Mouse (Mus musculus): ENCODE measurements around the gene Apc2. TPM values are rescaled to one million over a fixed set of nuclear protein-coding genes. Genes with fewer than 3 reads are reported as not detected.
A peak's percentile ranks its signal among the peaks of the same experiment; 100 is the strongest.

Gene Apc2
- polyA plus RNA-seq, 1 experiment from 2014 or later, result 1.3 TPM

DNA sequence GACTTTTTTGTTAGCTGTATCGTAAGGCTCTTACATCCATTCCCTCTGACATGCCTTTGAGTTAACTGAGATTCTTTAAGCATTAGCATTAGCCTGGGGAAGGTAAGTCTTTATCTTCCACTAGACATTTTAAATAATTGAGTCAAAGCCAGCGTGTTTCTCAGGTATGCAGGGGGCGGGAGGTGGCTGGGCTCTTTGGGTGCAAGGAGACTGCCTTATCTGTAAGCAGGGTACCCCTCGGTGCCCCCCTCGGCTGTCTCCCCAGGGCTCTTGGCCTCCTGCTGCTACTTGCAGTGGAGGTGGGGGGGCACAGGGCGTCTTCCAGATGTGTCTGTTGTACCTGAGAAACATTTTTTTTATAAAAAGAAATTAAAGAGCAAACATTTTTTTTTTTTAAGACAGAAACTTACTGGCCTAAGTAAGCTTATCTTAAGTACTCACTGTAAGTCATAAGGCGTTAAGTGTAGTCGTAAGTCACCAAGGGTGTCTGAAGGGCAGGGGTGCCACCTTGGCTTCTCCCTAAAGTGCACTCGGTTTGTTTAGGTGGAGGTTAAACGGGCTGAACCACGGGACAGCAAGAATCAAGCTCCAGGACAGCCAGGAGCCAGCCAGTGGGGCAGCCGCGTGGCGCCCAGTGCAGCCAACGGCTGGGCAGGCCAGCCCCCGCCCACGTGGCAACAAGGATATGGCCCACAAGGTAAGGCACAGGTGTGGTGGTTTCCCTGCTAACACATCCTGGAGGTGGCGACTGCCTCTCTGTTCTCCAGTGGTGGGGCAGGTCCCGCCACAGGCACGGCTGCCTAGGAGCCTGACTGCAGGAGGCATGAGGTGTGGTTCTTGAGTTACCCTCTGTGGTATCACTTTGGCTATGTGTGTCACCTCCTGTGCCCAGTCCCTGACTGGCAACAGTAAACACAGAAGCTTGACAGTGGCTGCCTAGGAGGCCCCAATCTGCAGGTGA, 13.0 kb upstream of the Apc2 start:
- Histone ChIP-seq H3K4me1 (peaks cover 15% of the 10 kb centered on the region), H3K36me3 (peaks cover 83% of the 10 kb centered on the region), H3K4me3 (no peak overlapping the region), H3K27me3 (no peaks in the 10 kb centered on the region), H3K4me2 (no peak overlapping the region), H3K27ac (peak overlapping the region; percentile 89), H3K9me3 (no peaks in the 10 kb centered on the region), H3K9ac (no peak overlapping the region)
- 63% methylated on average over 20 of the region's 20 CpGs for WGBS
- 0 out of 2 replicates have a peak, but pooled peaks have one; percentile 8 for ATAC-seq (ENCODE audit: borderline replicate concordance, extremely low read depth, low FRiP score, low TSS enrichment)

DNA sequence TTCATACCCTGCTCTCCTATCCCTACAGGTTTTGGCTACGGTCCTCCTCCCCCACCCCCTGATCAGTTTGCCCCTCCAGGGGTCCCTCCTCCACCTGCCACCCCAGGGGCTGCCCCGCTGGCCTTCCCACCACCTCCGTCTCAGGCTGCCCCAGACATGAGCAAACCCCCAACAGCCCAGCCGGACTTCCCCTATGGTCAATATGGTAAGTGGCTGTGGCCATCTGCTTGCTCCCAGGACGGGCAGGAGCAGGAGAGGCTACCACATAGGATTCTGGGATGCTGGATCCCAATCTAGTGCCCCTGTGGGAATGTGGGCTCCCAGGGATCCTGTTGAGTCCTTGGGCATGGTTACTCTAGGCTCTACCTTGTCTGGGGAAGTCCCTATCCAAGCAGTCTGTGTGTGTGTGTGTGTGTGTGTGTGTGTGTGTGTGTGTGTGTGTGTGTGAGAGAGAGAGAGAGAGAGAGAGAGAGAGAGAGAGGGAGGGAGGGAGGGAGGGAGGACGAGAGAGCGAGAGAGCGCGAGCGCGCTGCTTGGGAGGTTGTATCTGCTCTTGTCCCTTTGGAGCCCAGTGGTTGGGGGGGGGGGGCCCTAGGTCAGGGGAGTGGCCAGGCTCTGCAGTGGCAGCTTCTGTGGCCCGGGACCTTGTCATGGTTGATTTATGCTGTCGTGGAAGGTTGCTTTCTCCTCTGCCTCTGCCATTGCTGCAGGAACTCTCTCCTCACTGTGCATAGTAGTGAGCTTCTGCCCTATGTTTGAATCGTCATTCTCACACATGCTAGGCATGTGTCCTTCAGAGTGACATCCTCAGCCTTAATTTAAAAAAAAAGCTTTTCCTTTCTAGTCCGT, 10.3 kb upstream of the Apc2 start:
- Histone ChIP-seq H3K36me3 (peaks cover 68% of the 10 kb centered on the region), H3K27me3 (no peaks in the 10 kb centered on the region), H3K4me2 (no peak overlapping the region), H3K4me3 (no peak overlapping the region), H3K9ac (no peak overlapping the region), H3K4me1 (peaks cover 15% of the 10 kb centered on the region), H3K9me3 (no peaks in the 10 kb centered on the region), H3K27ac (no peak overlapping the region)
- no peak for ATAC-seq (ENCODE audit: borderline replicate concordance, extremely low read depth, low FRiP score, low TSS enrichment)
- 79% methylated on average over 13 of the region's 15 CpGs for WGBS

DNA sequence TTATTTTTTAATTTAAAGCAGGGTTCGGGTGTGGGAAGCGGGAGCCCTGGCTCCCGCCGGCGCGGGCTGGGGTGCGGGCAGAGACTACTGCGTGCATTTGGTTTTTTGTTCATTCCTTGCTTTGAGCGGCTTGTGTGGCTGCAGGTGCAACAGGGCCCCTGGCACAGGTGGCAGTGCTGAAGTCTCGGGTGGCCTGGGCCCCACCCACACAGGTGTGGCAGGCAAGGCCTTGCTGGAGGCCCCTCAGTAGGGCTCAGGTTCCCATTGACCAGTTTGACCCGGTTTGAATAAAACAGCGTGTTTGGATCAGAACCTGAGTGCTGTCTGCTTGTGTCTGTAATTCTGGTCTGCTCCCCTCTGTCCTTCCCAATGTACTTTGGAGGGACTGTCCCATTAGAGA, 7.7 kb upstream of the Apc2 start:
- no peaks in the 10 kb centered on the region for H3K4me1 ChIP-seq
- H3K4me2 ChIP-seq, result no peak overlapping the region
- no peak overlapping the region for H3K4me3 ChIP-seq
- 91% methylated on average over 12 of the region's 12 CpGs for WGBS
- peaks cover 51% of the 10 kb centered on the region for H3K36me3 ChIP-seq
- H3K9ac ChIP-seq, result no peak overlapping the region
- no peak overlapping the region for H3K27ac ChIP-seq
- H3K9me3 ChIP-seq, result no peaks in the 10 kb centered on the region
- no peaks in the 10 kb centered on the region for H3K27me3 ChIP-seq
- ATAC-seq (ENCODE audit: borderline replicate concordance, extremely low read depth, low FRiP score, low TSS enrichment), result no peak

DNA sequence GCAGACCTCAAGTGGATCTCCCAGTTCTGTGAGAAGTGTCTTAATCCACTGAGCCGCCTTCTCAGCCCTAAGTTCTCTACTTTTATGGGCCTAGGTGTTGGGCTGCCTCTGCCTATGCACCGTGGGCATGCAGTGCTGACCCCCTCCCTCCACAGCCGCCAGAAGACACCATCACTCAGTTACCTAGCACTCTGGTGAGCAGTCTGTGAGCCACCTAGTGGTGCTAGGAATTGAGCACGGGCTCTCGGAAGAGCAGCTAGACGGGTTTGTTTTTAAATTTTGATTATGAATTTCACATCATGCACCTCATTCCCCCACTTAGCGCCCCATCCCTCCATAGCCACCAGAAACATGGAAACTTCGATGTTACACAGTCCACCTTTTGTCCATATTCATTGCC, 7.1 kb upstream of the Apc2 start:
- WGBS, result 62% methylated on average over 8 of the region's 8 CpGs
- no peaks in the 10 kb centered on the region for H3K9me3 ChIP-seq
- H3K4me3 ChIP-seq, result no peak overlapping the region
- no peak overlapping the region for H3K9ac ChIP-seq
- peaks cover 5% of the 10 kb centered on the region for H3K4me1 ChIP-seq
- no peak overlapping the region for H3K27ac ChIP-seq
- H3K4me2 ChIP-seq, result no peak overlapping the region
- H3K36me3 ChIP-seq, result peaks cover 48% of the 10 kb centered on the region
- H3K27me3 ChIP-seq, result no peaks in the 10 kb centered on the region
- ATAC-seq (ENCODE audit: borderline replicate concordance, extremely low read depth, low FRiP score, low TSS enrichment), result no peak

DNA sequence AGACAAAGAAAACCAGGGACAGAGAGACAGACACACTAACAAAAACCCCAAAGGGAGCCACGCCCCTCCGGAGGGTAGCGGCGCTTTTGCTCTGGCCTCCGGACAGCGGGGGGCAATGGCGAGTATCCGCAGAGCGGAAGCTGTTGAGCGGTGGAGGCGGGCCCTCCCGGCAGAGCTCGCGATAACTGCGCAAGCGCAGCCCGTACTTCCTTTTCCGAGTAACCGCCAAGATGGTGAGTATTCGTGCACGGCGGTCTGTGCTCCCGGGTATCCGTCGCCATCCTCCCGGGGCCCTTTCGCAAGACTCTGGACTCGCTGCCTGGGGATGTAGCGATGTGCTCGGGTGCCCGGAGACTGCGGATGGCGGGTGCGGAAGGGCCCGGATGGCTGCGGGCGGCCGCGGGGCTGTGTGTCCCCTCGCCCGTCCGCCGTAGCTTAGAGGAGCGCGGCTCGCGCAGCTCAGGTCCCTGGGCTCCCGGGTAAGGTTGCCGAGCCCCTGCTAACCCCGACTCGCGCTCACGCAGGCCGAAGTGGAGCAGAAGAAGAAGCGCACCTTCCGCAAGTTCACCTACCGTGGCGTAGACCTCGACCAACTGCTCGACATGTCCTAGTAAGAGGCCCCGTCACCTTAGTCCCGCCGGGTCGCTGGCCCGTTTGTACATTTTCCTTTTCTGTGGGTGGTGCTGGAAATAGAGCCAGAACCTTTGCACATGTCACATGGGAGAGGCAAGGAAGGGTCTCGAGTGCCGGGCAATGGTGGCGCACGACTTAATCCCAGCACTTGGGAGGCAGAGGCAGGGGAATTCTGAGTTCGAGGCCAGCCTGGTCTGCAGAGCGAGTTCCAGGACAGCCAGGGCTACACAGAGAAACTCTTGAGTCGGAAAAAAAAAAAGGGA, 3.3 kb upstream of the Apc2 start, which contains the start of gene Rps15:
TSS of gene Rps15 (plus strand) at position 203 of the 896 bp plus-strand sequence.
- no peaks in the 10 kb centered on the region for H3K9me3 ChIP-seq
- ATAC-seq (ENCODE audit: borderline replicate concordance, extremely low read depth, low FRiP score, low TSS enrichment), result peak; percentile 90
- WGBS, result under 1% methylated on average over 72 of the region's 72 CpGs

DNA sequence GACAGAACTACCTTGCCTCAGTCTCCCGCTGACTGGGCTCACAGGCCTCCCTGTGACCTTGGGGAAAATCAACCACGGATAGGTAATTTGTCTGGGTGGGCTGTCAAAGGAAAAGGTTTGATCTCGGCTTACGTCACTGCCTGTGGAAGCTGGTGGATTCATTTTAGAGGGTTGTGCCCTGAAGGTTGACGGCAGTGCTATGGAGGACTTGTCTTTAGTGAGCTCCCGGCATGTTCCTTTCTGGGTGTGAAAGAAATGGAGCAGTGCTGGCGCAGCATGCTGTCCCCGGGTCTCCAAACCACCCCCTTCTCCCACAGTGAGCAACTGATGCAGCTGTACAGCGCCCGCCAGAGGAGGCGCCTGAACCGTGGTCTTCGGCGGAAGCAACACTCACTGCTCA, 2.5 kb upstream of the Apc2 start:
- no peak for ATAC-seq (ENCODE audit: borderline replicate concordance, extremely low read depth, low FRiP score, low TSS enrichment)
- H3K9ac ChIP-seq, result peak overlapping the region; percentile 94
- H3K4me2 ChIP-seq, result peak overlapping the region; percentile 75
- no peaks in the 10 kb centered on the region for H3K9me3 ChIP-seq
- H3K27ac ChIP-seq, result peak overlapping the region; percentile 86
- H3K36me3 ChIP-seq, result peaks cover 21% of the 10 kb centered on the region
- H3K27me3 ChIP-seq, result peaks cover 20% of the 10 kb centered on the region
- WGBS, result 23% methylated on average over 14 of the region's 14 CpGs
- peak overlapping the region; percentile 73 for H3K4me3 ChIP-seq
- peaks cover 27% of the 10 kb centered on the region for H3K4me1 ChIP-seq

More for the DNA sequence above, 3.3 kb upstream of the Apc2 start, which contains the start of gene Rps15:
- Histone ChIP-seq H3K9ac (peak within 1 kb of the TSS; percentile 94), H3K4me3 (peak within 1 kb of the TSS; percentile 73), H3K4me1 (peaks cover 27% of the 10 kb centered on the region), H3K27ac (peak within 1 kb of the TSS; percentile 86), H3K27me3 (peaks cover 11% of the 10 kb centered on the region), H3K4me2 (peak within 1 kb of the TSS; percentile 75), H3K36me3 (peaks cover 27% of the 10 kb centered on the region)

GRCm38 (mm10) chr10:80294311-80294710, 1.5 kb upstream of the Apc2 start:
- WGBS, result 73% methylated on average over 4 of the region's 4 CpGs
- no peak overlapping the region for H3K4me3 ChIP-seq
- no peaks in the 10 kb centered on the region for H3K9me3 ChIP-seq
- no peak for ATAC-seq (ENCODE audit: borderline replicate concordance, extremely low read depth, low FRiP score, low TSS enrichment)
- H3K36me3 ChIP-seq, result peaks cover 14% of the 10 kb centered on the region
- no peak overlapping the region for H3K27ac ChIP-seq
- H3K4me2 ChIP-seq, result no peak overlapping the region
- H3K27me3 ChIP-seq, result peaks cover 29% of the 10 kb centered on the region
- H3K9ac ChIP-seq, result no peak overlapping the region
- peaks cover 27% of the 10 kb centered on the region for H3K4me1 ChIP-seq

GRCm38 (mm10) chr10:80294788-80295303, 931 bp upstream of the Apc2 start:
- peaks cover 27% of the 10 kb centered on the region for H3K4me1 ChIP-seq
- ATAC-seq (ENCODE audit: borderline replicate concordance, extremely low read depth, low FRiP score, low TSS enrichment), result no peak
- WGBS, result 41% methylated on average over 7 of the region's 7 CpGs
- no peaks in the 10 kb centered on the region for H3K9me3 ChIP-seq
- no peak overlapping the region for H3K9ac ChIP-seq
- H3K4me2 ChIP-seq, result no peak overlapping the region
- H3K27me3 ChIP-seq, result peaks cover 35% of the 10 kb centered on the region
- H3K36me3 ChIP-seq, result peaks cover 14% of the 10 kb centered on the region
- no peak overlapping the region for H3K4me3 ChIP-seq
- no peak overlapping the region for H3K27ac ChIP-seq

DNA sequence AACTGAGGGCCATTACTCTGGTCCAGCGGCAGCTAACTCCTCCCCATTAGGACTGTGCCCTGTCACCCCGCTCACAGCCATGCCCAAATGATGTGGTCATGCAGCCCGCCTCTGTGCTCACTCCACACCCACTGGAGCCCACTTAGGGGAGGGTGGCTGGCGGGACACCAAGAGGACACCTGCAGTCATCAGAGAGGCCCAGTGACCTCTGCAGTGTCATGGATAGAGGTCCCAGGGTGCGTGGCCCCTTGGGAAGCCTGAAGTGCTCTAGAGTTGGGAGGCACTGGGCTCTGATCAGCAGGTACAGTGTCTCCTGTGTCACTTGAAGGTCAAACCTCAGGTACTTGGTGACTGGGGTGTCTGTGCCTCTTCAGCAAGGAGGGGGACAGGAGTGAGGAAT, 1.0 kb downstream of the Apc2 start:
- Histone ChIP-seq H3K36me3 (peaks cover 14% of the 10 kb centered on the region), H3K9ac (no peak overlapping the region), H3K27ac (no peak overlapping the region), H3K4me2 (no peak overlapping the region), H3K4me3 (no peak overlapping the region), H3K27me3 (peaks cover 55% of the 10 kb centered on the region), H3K4me1 (peaks cover 30% of the 10 kb centered on the region), H3K9me3 (no peaks in the 10 kb centered on the region)
- no peak for ATAC-seq (ENCODE audit: borderline replicate concordance, extremely low read depth, low FRiP score, low TSS enrichment)
- 77% methylated on average over 5 of the region's 5 CpGs for WGBS

DNA sequence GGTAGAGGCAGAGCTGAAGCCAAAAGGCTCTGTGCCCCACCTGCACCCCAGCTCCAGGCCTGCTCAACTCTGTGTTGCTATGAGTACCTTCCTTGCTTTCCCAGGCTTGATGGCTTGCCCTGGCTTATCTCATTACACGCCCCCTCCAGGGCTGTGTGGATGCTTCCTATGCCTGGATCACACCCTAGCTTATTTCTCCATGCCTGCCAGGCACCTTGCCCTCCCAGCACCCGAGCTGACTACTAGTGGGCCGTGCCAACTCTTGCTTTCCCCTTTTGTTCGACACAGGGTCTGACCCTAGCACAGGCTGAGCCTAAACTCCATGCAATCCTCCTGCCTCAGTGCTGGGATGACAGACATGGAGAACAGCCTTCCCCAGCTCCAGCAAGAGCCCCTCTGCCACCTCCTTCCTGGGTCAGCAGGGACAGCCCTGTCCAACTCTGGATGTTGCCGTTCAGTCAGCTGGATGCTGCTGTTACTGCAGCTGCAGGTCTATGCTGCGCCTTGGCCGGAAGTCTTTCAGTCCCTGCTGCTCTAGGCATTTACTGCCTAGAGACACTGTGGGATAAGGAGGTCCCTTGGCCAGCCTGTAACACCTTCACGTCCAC, 1.9 kb downstream of the Apc2 start:
- no peaks in the 10 kb centered on the region for H3K9me3 ChIP-seq
- ATAC-seq (ENCODE audit: borderline replicate concordance, extremely low read depth, low FRiP score, low TSS enrichment), result no peak
- H3K27ac ChIP-seq, result no peak overlapping the region
- H3K4me3 ChIP-seq, result no peak overlapping the region
- 58% methylated on average over 8 of the region's 8 CpGs for WGBS
- H3K27me3 ChIP-seq, result peaks cover 63% of the 10 kb centered on the region
- peaks cover 14% of the 10 kb centered on the region for H3K36me3 ChIP-seq
- H3K4me1 ChIP-seq, result peaks cover 38% of the 10 kb centered on the region
- no peak overlapping the region for H3K4me2 ChIP-seq
- no peak overlapping the region for H3K9ac ChIP-seq

Measured in lung, embryonic 15.5 days (tissue).